Mouse (Mus musculus) WW6 (cell line): Measurements from ENCODE around the gene Mlxipl.

Source experiments
- DNase-seq: peaks from one replicate; pipeline ENCODE4 v3.0.0-alpha.2; 2013; ENCODE audit warnings: low read depth, low spot score

The Mlxipl gene

DNA sequence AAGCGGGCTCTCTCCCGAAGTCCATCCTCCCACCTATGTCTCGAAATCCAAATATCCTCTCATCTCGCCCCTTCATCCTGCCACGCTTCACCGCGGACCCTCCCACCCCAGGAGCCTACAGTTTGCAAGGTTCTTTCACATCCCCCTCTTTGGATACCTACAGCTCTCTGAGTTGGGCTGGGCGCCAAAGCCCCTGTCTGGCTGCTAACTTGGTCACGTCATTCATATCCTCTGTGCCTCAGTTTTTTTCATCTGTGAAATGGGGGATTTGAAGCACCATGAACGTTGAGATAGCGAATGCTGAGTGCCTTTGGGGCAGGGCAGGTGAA lies 11.2 kb upstream of the Mlxipl start:
- DNase-seq: no peak

GRCm38 (mm10) chr5:135079578-135079977 lies 10.1 kb upstream of the Mlxipl start:
- DNase-seq: no peak

- no peak for DNase-seq
Measured at GRCm38 (mm10) chr5:135080539-135080938, 9.2 kb upstream of the Mlxipl start.

DNA sequence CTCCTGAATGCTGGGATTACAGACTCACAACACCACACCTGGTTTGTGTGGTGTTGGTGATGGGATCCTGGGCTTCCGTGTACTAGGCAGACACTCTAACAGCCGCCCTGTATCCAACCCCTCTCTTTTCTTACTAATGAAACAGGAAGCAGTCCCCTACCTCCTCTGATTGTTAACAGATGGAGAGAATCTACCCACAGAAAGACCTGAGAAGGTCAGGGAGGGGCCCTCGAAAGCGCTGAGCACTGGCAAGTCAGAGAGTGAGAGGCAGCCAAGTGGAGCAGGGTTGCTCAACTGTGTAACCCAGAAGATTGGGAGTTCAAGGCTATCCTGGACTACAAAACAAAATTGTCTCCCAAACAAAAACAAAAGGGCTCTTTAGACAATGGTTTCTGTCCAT lies 2.8 kb upstream of the Mlxipl start:
- DNase-seq: no peak

DNA sequence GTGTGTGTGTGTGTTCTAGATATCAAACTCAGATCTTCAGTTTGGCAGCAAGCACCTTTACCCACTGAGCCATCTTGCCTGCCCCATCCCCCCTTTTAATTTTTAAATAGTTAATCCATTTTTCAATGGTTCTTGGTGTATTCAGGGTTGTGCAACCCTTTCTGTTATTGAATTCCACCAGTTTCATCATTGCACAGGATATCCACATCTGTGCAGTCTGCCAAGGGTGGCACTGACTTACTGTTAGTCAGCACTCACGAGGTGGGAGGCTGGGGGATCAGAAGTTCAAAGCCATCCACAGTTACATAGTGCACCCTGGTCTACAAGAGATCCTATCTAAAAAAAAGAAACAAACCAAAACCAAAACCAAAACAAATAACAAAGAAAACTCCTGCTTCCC lies 11.3 kb downstream of the Mlxipl start:
- no peak for DNase-seq

DNA sequence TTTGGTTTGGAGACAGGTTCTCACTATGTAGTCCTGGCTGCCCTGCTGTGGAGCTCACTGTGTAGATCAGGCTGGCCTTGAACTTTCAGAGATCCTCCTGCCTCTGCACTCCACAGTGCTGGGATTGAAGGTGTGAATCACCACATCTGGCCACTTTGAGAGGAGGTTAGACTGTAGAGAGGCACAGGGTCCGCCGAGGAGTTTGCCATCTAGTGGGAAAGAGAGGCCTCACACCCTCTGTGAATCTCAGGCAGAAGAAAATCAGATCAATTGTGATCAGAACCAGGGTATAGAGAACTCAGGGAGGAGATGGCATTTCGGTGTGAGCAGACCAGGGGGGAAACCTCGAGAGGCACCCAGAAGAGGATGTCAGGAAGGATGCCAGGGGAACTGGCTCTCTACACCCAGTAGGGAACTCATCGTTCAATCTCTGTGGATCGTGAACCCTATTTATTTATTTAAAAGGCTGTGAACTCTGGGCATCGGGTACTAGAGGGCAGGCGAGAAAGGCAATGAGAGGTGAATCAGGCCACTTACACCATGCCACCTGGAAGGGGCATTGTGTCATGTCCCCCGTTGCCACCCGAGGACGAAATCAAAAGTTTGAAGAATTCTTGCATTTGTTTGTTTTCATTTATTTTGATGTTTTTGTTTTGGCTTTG lies 14.4 kb downstream of the Mlxipl start:
- DNase-seq: no peak

DNA sequence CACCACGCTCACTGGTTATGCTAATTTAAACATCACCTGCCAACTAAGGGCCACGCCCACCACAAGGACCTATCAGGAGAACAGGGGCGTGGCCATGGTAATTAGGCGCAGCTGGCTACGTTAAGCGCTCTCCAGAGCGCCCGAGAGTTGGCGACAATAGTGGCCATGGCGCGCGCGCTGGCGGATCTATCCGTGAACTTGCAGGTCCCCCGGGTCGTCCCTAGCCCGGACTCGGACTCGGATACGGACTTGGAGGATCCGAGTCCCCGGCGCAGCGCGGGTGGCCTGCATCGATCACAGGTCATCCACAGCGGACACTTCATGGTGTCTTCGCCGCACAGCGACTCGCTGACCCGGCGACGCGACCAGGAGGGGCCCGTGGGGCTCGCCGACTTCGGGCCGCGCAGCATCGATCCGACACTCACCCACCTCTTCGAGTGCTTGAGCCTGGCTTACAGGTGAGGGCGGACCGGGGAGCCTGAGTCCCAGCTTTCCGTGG lies 17.1 kb downstream of the Mlxipl start:
- DNase-seq: peak; percentile 74

DNA sequence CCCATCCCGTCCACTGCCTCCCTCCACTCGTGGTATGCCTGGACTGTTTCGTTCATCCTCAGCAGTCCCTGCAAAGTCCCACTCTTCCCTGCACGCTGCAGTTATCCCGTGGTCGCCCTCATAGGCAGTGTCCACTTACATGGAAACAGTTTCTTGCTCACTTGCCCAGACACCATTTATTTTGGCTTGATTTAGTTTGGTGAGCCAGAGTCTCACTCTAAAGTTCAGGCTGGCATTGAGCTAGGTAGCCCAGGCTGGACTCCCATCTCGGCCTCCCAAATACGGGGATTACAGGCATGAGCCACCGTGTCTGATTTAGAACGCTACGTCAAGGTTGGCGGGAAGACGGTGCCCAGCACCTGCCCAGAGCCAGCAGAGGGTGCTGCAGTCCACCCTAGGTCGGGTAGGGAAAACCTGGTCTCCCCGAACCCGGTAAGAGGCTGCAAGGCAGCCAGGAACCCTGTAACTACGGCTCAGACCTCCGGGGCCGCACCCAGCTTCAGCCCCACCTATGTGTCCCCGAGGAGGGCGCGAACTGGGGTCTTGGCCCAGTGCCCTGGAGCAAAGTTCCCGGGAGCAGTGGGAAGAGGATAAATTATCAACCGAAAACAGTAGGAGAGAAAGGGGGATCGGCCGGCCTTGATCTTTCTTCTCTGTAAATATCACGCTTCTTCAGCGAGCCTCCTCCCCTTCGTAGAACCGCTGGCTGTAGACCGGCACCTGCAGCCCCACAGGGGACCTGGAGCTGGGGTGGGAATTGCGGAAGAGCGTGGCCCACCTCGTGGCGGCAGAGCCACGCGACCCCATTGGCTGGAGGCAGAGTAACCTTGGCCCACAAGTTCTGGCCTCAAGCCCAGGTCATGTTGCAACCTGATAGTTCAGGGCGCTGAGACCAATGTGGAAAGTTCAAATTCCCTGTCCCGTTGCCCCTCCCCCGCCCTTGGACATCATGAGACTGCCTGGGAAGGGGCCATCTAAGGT lies 18.1 kb downstream of the Mlxipl start:
- DNase-seq: no peak

DNA sequence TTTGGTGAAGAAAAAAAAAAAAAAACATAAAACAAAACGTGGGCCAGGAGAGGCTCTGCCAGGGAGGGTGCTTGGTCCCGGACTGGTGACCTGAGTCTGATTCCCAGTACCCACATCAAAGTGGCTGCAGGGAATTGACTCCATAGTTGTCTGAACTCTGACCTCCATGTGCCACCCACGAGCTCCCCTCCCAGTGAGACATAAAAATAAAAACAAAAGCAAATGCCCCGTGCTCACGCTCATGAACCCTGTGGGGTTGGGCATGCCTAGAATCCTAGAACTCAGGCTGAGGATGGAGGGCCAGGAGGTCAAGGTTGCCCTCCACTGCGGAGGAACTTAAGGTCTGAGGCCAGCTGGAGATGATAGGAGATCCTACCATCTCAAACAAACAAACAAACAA lies 19.3 kb downstream of the Mlxipl start:
- DNase-seq: no peak

- no peak for DNase-seq
Measured at GRCm38 (mm10) chr5:135109426-135109825, 19.7 kb downstream of the Mlxipl start.

GRCm38 (mm10) chr5:135109976-135110375 lies 20.3 kb downstream of the Mlxipl start:
- DNase-seq: no peak

DNA sequence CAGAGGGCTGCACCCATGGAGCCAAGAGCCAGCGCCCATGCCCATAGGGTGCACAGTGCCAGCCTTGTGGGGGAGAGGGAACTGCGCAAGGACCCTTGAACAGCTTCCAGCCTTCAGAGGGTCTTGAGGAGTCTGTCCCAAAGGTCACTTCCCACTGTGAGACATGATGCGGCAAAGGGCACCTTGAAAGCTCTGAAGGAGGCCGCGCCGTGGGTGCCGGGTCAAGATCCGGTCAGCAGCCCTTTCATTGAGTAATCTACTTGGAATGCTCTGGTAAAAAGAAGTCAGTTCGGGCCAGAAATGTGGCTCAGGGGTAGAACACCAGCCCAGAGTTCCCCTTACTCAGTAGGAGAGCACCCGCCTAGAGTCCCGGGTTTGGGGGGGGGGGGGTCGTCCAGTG lies 24.1 kb downstream of the Mlxipl start:
- no peak for DNase-seq

- DNase-seq: no peak
Measured at GRCm38 (mm10) chr5:135115241-135115640, 25.6 kb downstream of the Mlxipl start.

DNA sequence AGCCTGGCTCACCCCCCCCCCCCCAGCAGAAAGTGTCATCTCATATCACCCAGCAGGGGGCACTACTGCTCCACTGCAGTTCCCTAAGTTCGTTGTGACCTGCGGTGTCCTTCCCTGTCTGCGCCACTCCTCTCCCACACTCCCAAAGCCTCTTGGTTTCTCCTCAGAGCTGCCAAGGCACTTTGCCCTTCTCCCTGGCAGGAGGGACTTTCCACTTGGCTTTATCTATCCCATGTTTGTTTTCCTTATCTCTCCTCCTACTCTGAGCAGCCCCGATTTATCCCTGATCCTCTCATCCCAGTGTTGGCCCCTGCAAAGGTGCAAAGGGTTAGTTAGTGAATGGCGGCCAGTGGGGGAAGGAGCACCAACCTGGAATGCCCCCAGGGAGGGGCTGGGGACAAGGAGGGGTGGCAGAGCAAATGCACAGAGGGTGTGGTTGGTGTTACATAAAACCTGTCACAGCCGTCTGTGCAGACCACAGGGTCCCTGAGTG lies 28.9 kb downstream of the Mlxipl start:
- peak; percentile 45 for DNase-seq

- no peak for DNase-seq
Measured at GRCm38 (mm10) chr5:135120753-135121152, 31.1 kb downstream of the Mlxipl start.

DNA sequence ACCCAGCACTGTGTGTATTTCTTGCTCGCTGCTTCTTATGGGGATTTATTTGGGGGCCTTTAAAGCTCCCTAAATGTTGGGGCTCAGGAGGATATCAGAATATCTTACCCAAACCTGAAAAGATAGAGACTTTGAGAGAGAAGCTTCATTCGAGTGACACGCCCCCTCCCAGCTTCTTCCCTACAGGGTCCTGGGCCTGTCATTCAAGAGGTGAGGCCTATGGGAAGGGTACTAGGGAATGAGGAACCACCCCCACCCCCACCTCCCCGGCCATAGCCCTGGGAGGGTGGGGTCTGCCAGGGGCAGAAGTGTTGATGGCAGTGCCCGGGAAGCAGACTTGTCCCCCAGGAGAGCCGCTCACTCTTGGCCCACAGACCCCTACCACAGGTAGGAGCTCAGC lies 36.4 kb downstream of the Mlxipl start:
- DNase-seq: no peak

GRCm38 (mm10) chr5:135127669-135128068 lies 38.0 kb downstream of the Mlxipl start:
- DNase-seq: no peak

DNA sequence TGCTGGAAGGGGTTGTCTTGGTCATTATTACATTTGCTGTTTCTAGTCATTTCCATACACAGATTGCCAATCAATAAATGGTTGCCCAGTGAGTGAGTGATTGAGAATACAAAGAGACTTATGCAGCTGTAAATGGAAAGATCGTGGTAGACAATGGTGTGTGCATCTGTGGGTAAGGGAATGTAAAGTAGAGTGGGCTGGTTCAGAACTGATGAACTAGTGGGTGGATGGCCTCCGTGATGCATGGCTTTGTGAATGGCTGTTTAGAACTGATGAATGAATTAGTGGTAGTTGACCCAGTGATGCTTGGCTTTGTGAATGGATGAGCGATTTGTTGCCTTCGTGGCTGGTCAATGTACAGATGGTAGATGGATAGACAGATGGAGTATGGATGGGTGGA lies 40.1 kb downstream of the Mlxipl start:
- no peak for DNase-seq

DNA sequence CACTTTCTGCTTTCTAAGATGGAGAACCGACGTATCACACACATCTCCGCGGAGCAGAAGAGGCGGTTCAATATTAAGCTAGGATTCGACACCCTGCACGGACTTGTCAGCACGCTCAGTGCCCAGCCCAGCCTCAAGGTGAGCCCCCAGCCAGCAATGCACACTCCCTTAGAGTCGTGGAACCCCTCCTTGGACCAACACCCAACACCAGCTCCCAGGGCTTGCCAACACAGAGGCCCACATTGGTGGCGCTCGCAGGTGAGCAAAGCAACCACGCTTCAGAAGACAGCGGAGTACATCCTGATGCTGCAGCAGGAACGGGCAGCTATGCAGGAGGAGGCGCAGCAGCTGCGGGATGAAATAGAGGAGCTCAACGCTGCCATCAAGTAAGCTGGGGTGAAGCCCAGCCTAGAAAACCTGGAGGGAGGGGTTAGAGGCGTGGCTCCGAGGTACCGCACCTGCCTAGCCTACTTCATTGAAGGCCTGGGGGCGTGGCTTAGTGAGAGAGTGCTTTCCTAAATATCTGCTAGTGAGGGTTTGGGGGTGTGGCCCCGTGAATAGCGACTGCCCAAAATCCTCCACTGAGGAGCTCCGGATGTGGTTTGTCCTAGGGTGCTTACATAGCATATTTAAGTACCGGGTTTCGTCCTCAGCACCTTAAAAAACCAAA lies 44.2 kb downstream of the Mlxipl start:
- peak; percentile 82 for DNase-seq

DNA sequence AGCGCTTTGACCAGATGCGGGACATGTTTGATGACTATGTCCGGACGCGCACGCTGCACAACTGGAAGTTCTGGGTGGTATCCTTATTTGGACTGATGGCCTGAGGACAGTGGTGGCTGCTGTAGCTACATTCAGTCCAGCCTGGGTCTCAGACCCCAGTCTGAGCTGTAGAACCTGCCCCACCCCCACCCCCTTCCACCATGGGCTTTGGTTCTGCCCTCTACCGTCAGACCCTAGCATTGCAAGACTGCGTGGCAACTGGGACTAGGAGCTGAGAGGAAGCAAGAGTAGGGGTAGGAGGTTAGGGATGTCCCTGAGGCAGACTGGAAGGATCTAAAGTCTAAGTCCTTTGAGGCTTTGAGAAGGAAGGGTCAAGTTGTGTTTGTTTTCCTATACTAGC lies 44.8 kb downstream of the Mlxipl start:
- DNase-seq: peak; percentile 68

- no peak for DNase-seq
Measured at GRCm38 (mm10) chr5:135139881-135140280, 50.2 kb downstream of the Mlxipl start.

- no peak for DNase-seq
Measured at GRCm38 (mm10) chr5:135144469-135144868, 54.8 kb downstream of the Mlxipl start.
